Mouse (Mus musculus) erythroid progenitor cell, adult 5-6 weeks (primary cell): ENCODE results near the gene Tob1. TPM values are rescaled to one million over a fixed set of nuclear protein-coding genes. Genes with fewer than 3 reads are reported as not detected.

Experiments used
- ATAC-seq: replicated peaks from 2 replicates; pipeline ENCODE4 v1.8.0; 2016; ENCODE audit warnings: moderate number of reproducible peaks, mild to moderate bottlenecking, moderate TSS enrichment, inconsistent platforms; ENCODE audit not compliant: poor library complexity, low FRiP score, severe bottlenecking
- total RNA-seq, 2 experiments: library from RNA; stranded (forward) in 1 of 2; stranded (reverse) in 1 of 2; fragments of 150-400 nt in 1 of 2; fragments of 186-747, 209-891 nt in 1 of 2; gene quantifications; 2 replicates each; pipeline versions ENCODE4 v1.2.3 to v1.2.4; 2015 to 2017; ENCODE audit warnings: low replicate concordance in 2 of 2

The Tob1 gene
- total RNA-seq, 2 experiments from 2014 or later: 6.8 to 11.3 TPM

DNA sequence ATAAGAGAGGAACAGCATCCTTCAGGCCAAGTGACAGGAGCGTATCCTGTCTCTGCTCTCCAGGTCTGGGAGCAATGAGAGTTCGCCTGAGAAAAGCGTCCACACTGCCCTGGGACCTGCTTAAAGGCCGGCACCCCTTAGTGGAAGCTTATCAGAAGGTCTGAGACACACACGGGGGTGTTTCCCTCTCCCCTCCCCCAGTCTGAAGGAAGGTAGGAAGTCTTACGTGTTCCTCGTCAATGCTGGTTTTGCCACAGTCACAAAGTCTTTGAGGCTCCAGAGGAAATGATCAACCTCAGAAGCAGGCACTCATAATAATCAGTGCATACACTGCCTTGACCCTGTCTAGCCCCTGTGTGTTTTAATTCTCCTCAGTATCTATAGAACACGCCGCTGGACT is 12.3 kb downstream of the Tob1 start:
- ATAC-seq: no peak

- no peak; the same call in 1 of the 2 replicates for ATAC-seq
Observed at GRCm38 (mm10) chr11:94225985-94226384, 14.7 kb downstream of the Tob1 start.

GRCm38 (mm10) chr11:94228416-94228815 is 17.2 kb downstream of the Tob1 start:
- ATAC-seq: no peak

DNA sequence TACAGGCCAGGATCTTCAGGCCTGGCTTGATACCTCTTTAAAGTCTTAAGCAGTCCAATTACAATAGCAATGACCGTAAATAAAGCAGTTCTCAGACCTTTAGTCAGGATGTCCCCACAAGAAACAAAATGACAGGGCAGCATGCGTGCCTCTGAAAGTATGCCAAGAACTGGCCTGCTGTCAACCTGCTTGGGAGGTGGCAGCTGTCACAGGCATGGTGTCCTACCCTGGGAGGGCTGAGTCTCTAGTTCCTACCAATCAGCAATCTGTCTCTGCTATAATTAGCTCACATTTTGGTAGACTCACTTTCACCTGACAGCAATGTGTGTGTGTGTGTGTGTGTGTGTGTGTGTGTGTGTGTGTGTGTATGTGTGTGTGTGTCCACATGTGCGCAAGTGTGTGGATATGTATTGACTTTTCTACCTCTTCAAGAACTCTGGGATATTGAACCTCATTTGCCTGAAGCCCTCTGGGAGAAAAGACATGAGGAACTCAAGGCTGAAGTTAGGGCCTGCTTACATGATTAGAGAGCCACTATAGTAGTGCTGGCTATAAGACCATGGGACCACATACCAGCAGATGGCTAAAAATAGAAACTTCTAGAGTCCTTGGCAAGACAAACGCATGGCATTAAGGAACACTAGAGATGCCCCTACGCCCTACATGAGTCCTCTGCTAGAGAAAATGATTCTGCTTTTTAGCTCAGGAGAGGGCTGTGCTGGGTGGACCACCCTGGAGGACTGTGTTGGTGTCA is 18.1 kb downstream of the Tob1 start:
- ATAC-seq: no peak

GRCm38 (mm10) chr11:94230244-94230643 is 19.0 kb downstream of the Tob1 start:
- no peak for ATAC-seq

DNA sequence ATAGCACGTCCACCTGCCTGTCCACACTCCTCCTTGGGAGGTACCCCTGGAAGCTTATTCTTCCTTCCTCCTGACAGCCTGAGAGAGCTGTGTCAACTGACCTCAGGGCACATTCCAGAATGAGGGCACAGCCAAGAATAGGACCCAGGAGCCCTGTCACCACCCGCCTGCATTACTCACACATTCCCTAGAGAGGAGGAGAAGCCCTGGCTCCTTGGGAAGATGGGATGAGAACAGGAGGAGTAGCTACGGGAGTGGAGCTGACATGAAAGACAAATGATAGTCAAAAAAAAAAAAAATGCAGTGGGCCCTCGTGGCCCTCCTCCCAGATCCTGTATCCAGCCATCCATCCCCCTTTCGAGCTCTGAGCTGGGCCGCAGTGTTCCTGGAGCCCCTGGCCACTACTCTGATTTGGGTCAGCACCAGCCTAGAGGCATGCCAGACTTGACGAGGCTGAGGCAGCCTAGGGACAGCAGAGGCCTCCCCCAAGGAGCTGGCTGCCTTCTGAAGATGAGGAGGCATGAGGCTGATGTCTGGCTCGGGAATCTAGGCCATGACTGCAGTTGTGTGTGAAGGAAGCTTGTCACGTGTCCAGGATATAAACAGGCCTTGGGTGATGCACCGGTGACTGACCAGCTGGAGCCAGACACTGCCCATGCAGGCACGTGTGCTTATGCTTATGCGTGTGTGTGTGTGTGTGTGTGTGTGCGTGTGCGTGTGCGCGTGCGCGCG is 20.7 kb downstream of the Tob1 start:
- no peak for ATAC-seq

DNA sequence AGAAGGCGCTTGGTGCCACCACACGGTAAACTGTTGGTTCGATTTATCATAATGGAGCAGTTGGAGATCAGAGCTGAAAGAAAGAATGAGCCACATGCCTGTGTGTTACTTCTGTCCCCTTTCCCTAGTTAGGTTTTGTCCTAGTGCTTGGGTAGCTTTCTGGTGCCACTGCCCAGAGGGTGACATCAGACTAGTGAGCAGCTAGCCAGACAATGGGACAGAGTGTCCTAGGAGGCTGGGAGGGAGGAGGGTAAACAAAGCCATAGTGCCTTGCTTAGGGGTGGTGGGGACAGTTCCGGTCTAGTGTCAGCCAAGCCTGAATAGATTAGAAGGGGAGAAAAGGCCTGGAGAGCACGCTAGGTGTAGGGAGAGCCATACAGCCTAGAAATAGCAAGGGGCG is 22.2 kb downstream of the Tob1 start:
- no peak for ATAC-seq

- ATAC-seq: no peak
Observed at GRCm38 (mm10) chr11:94234380-94234779, 23.1 kb downstream of the Tob1 start.

GRCm38 (mm10) chr11:94234857-94235256 is 23.6 kb downstream of the Tob1 start:
- no peak for ATAC-seq

- peak; percentile 89 for ATAC-seq
Observed at GRCm38 (mm10) chr11:94236074-94236473, 24.8 kb downstream of the Tob1 start.

DNA sequence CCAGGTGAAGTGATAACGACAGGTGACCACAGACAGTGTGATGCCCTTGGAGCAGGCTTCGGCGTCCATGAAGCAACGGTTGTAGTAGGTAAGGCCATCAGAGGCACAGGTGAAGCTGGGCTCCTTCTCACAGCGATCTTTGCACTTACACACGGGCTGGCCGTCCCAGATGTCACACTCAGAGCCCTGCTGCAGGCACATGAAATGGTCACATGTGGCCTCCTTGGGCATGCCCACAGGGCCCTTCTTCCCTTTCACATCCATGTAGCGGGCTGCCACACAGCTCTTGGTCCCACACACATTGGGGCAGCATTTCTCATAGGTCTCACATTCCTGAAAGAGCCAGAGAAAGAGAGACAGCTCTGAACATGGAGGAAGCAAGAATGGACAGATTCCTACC is 27.5 kb downstream of the Tob1 start:
- ATAC-seq: no peak

DNA sequence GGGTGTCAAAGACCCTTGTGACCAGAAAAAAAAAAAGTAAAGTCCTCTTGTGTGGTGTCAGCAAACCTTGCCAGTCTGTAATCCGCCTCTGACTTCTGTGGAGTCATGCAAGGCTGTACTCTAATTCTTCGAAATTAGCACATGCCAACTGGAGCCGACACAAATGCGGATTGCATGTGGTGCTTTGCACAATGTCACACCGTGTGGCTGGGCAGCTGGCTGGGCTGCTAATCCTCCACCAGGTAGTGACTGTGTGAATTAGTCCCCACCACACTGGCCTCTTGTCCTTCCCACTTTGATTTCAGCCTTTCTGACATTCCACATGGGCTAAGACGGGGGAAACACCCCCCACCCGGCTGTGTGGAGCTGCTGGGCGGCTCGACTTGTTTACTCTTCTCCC is 28.5 kb downstream of the Tob1 start:
- ATAC-seq: no peak

- ATAC-seq: no peak
Observed at GRCm38 (mm10) chr11:94242760-94243421, 31.6 kb downstream of the Tob1 start.

- ATAC-seq: no peak
Observed at GRCm38 (mm10) chr11:94243422-94244180, 32.3 kb downstream of the Tob1 start.

DNA sequence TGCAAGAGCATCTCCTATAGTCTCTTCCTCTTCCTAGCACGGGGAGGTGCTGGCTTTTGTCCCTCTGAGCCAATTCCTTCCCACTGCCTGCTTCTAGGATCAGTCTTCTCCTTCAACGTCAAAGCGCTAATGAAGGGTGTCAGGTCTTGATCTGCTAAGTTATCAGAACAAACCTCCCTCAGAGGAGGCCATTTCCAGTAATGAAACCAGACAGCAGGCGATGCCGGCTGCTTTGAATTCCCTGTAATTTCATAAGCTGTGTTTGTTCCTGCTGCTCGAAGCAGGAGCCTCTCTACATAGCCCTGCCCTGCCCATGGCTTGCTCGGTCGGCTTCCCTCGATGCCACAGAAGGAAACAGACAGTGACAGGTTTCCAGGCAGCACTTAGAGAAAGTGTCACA is 33.1 kb downstream of the Tob1 start:
- ATAC-seq: no peak

DNA sequence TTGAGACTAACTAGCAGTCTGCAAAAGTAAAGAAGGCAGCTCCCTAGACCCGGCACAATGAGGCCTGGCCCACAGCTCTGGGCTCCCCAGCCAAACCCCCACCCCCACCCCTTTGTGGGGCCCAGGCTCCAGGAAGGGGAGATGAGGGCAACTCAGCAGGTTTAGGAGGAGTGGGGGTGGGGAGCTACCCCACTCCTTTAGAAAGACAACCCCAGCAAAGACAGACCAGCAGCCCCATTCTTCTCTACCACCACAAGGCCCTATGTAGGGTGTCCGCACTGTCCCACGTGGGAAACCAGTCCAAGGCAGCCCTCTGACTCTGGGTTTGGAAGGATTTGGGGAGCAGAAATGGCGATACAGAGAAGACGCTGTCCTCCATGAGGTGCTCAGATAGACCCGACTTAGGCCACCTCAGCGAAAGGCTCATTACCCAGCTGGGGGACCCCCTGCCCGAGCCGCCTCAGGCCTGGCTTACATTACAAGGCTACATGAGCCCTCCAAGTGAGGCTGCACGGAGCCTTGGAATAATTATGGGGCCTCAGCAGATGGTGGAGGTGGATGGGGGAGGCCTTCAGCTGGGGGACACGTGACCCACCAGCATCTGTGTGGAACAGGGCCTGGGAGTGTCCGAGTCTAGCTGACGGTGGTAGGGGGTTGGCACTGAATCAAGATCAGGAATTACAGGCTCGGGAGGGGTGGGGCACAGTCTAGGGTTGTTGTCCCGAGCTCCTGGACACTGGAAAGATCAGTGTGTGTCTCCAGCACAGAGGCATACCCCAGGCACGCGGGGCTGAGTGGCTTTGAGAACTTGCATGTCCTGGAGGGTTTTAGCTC is 34.9 kb downstream of the Tob1 start, which contains the start of gene Wfikkn2:
Gene Wfikkn2 (minus strand): TSS at position 51 of the 834 bp plus-strand sequence.
- ATAC-seq: no peak

DNA sequence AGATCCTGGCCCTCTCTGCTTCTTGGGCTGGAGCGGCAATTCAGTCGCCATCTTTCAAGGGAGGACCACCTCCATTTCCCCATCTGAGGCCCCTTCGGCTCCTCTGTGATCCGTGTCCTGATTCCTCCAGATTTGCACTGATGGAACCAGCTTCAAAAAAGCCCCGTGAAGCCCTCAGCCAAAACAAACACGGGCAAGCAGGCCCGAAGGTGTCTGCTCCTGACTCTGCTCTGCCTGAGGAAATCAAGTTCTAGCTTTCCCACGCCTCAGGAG is 35.5 kb downstream of the Tob1 start:
- no peak for ATAC-seq

GRCm38 (mm10) chr11:94253156-94253555 is 41.9 kb downstream of the Tob1 start:
- no peak for ATAC-seq

- ATAC-seq: 0 out of 2 replicates have a peak, but pooled peaks have one; percentile 40
Observed at GRCm38 (mm10) chr11:94253691-94254090, 42.4 kb downstream of the Tob1 start.
